Mouse (Mus musculus): ENCODE results near the gene Acsl5.

DNA sequence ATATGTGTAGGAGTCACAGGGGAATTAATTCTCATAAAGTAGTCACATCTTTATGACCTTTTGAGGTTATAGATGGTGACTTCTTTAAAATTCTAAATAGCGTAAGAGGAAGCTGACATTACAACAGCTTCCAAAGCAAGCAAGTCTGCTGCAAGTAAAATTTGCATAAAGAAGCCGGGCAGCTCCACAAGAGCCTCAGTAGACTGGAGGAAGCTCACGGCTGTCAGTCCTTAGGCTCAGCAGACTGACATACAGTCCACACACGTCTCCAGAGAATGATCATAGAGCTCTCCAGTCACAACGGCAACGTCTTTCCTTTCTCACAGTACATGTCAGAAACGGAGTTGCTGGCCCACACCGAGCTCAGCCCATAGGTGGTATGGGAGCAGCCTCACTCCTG lies 60.1 kb downstream of the Acsl5 start:
- TF ChIP-seq CTCF (IDR thresholded peaks at IDR 0.05): no peak
- TF ChIP-seq EP300 (IDR thresholded peaks at IDR 0.05): no peak
